Mouse (Mus musculus) neutrophil, adult 65 days (primary cell): ENCODE measurements around the gene Rbm7. TPM values are rescaled to one million over a fixed set of nuclear protein-coding genes. Genes with fewer than 3 reads are reported as not detected.

ENCODE experiments used
- total RNA-seq: library from RNA; stranded (reverse); gene quantifications from 2 replicates; pipeline ENCODE4 v1.2.4, GENCODE M21; 2023

Rbm7 gene
- total RNA-seq = 129 and 133 TPM in 2 replicates

GRCm38 (mm10) chr9:48494817-48495547 lies at the start of gene Rbm7, which contains the start of gene Gm5617:
TSS of gene Rbm7 (minus strand) at chr9:48495299.
TSS of gene Gm5617 (plus strand) at chr9:48495442.

GRCm38 (mm10) chr9:48480411-48481213 lies 14.5 kb downstream of the Rbm7 start, which contains the start of gene Rexo2:
TSS of gene Rexo2 (minus strand) at chr9:48480623.

Other genes with a start within 250 kb of the Rbm7 start
- gene Nxpe2, start 141.8 kb downstream of the Rbm7 start, total RNA-seq = 0.22 and 1.8 TPM in 2 replicates
- 21.6 and 22.1 TPM in 2 replicates for gene Rexo2, start 14.7 kb downstream of the Rbm7 start, total RNA-seq
- gene Gm5617, start 143 bp upstream of the Rbm7 start, total RNA-seq = 15.9 and 19.1 TPM in 2 replicates
- gene Nnmt, start 109.9 kb upstream of the Rbm7 start, total RNA-seq = 1.4 TPM in 1 of 2 replicates, not detected in the other